In the genomic region with DNA sequence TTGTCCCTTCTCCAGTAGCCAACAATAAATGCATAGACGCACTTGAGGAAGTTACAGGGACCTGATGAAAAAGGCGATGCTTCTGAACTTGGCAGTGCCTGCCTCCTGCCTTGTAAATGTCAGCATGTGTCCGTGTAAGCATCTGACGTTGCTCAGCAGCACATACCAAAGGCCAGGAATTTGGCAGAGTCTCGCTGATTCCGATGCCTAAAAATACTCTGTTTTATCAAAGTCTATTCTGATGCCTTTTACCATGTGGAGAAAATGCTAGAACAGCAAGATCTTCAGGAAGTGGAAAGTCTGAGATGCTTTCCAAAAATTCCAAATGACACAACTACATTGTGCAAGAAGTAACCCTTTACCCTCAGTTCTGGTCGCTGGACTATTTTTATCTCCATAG, we compare ENCODE assay signal across 8 mouse cellular contexts.
DNase-seq lines count a peak whose midpoint lies in the region; ATAC-seq and TF ChIP-seq lines count a peak whose summit lies in the region.

No protein-coding gene starts in this region.

- WGBS in intestine, embryonic 14.5 days: 44% methylated on average over 7 of the region's 7 CpGs
- WGBS in intestine, postnatal 0 days: 59% methylated on average over 7 of the region's 7 CpGs
- 56% methylated on average over 7 of the region's 7 CpGs for WGBS in liver, embryonic 16.5 days (ENCODE audit: insufficient replicate concordance)

- no peak overlapping the region for H3K9ac ChIP-seq in intestine, embryonic 14.5 days (ENCODE audit: low read length)
- no peak overlapping the region for H3K9ac ChIP-seq in intestine, postnatal 0 days (ENCODE audit: low read depth, low read length)
- no peak overlapping the region for H3K9ac ChIP-seq in liver, embryonic 16.5 days (ENCODE audit: low read depth, low read length)

- intact Hi-C loops in heart, postnatal 14 days (cut with DNase I): loop anchor here (5.0 kb wide), 1 partner anchor 46 kb away; no protein-coding TSS in a partner anchor

- H3K9me3 ChIP-seq in intestine, embryonic 14.5 days (ENCODE audit: control insufficient read depth, low read length): no peaks in the 10 kb centered on the region
- H3K9me3 ChIP-seq in intestine, postnatal 0 days (ENCODE audit: control insufficient read depth): no peaks in the 10 kb centered on the region
- H3K9me3 ChIP-seq in liver, embryonic 16.5 days (replicated peaks; ENCODE audit: control insufficient read depth, low read length): no peaks in the 10 kb centered on the region

- no peak overlapping the region for H3K4me3 ChIP-seq in intestine, embryonic 14.5 days (ENCODE audit: low read depth, low read length)
- no peak overlapping the region for H3K4me3 ChIP-seq in intestine, postnatal 0 days (ENCODE audit: low read depth, low read length)
- H3K4me3 ChIP-seq in liver, embryonic 16.5 days (ENCODE audit: low read depth, low read length): no peak overlapping the region

- H3K27me3 ChIP-seq in intestine, embryonic 14.5 days (replicated peaks; ENCODE audit: control insufficient read depth, insufficient read depth, low read length): no peaks in the 10 kb centered on the region
- H3K27me3 ChIP-seq in intestine, postnatal 0 days (replicated peaks; ENCODE audit: control insufficient read depth, insufficient read depth, low read length): no peaks in the 10 kb centered on the region
- no peaks in the 10 kb centered on the region for H3K27me3 ChIP-seq in liver, embryonic 16.5 days (ENCODE audit: control insufficient read depth, insufficient read depth, low read depth, low read length)

- H3K36me3 ChIP-seq in intestine, embryonic 14.5 days (ENCODE audit: control insufficient read depth, insufficient read depth, low read length): no peaks in the 10 kb centered on the region
- no peaks in the 10 kb centered on the region for H3K36me3 ChIP-seq in intestine, postnatal 0 days (ENCODE audit: control insufficient read depth, insufficient read depth)
- H3K36me3 ChIP-seq in liver, embryonic 16.5 days (ENCODE audit: control insufficient read depth, insufficient read depth): no peaks in the 10 kb centered on the region

- no peak for DNase-seq in intestine, embryonic 14.5 days (ENCODE audit: low spot score)
- peak; percentile 84 for DNase-seq in NIH3T3 (ENCODE audit: low read depth)
- DNase-seq in cerebellum, postnatal 14 days: peak; percentile 60 to 79
- peak; percentile 67 to 74 for DNase-seq in heart, postnatal 14 days
- DNase-seq in c-Kit-positive CD71-positive TER-119-positive erythroid progenitor cells, embryonic 14.5 days (ENCODE audit: low spot score): no peak
- DNase-seq in frontal cortex, adult 2 months (ENCODE audit: extremely low spot score in 1 of 2, low spot score in 1 of 2): no peak

- H3K4me1 ChIP-seq in intestine, embryonic 14.5 days (replicated peaks; ENCODE audit: control insufficient read depth, insufficient read depth, low read length): 0 out of 2 replicates have a peak, but pooled peaks cover 2% of the 10 kb centered on the region
- no peaks in the 10 kb centered on the region for H3K4me1 ChIP-seq in intestine, postnatal 0 days (replicated peaks; ENCODE audit: control insufficient read depth, insufficient read depth, low read length)
- no peaks in the 10 kb centered on the region for H3K4me1 ChIP-seq in liver, embryonic 16.5 days (ENCODE audit: control insufficient read depth, low read depth, low read length)

- TF ChIP-seq CTCF in intestine, postnatal 0 days (IDR thresholded peaks at IDR 0.05; ENCODE audit: low read depth): no peak

- ATAC-seq in intestine, embryonic 14.5 days (replicated peaks; ENCODE audit: low FRiP score, low TSS enrichment, low read depth): no peak
- ATAC-seq in intestine, postnatal 0 days: no peak
- ATAC-seq in liver, embryonic 16.5 days (ENCODE audit: low read depth): peak; percentile 16; the same call in 1 of the 2 replicates

- no peak overlapping the region for H3K4me2 ChIP-seq in intestine, embryonic 14.5 days (ENCODE audit: low read length)
- no peak overlapping the region for H3K4me2 ChIP-seq in intestine, postnatal 0 days (replicated peaks; ENCODE audit: low read depth)
- no peak overlapping the region for H3K4me2 ChIP-seq in liver, embryonic 16.5 days (ENCODE audit: low read depth, low read length)

- H3K27ac ChIP-seq in intestine, embryonic 14.5 days (ENCODE audit: low read depth): 0 out of 2 replicates have a peak overlapping the region, but pooled peaks have one; percentile 20
- H3K27ac ChIP-seq in intestine, postnatal 0 days (ENCODE audit: low read depth, low read length): no peak overlapping the region
- H3K27ac ChIP-seq in liver, embryonic 16.5 days (ENCODE audit: low read length): no peak overlapping the region

Comparison
In these comparisons a context has a peak if more than half of its experiments do, and no peak if none do; other contexts are left out.
1. DNase-seq: peak in NIH3T3 (single experiment), cerebellum, postnatal 14 days (2 of 2) and heart, postnatal 14 days (2 of 2); none in intestine, embryonic 14.5 days (single experiment), c-Kit-positive CD71-positive TER-119-positive erythroid progenitor cells, embryonic 14.5 days (single experiment) and frontal cortex, adult 2 months (0 of 2).